22 mouse cellular contexts compared by ENCODE assay signal in genomic region chr6:121176731-121177098, GRCm38 (mm10). TPM values are rescaled to one million over a fixed set of nuclear protein-coding genes. Genes with fewer than 3 reads are reported as not detected.
DNase-seq lines count a peak whose midpoint lies in the region; ATAC-seq and TF ChIP-seq lines count a peak whose summit lies in the region.
"Had no signal": no experiment of that assay in that cellular context is flagged by ENCODE, and none has a peak within 500 bp of the region (broad histone marks: within the 10 kb centered on the region; RNA-seq: fewer than 3 reads in every experiment).

No protein-coding gene starts in this region.

- no peak overlapping the region for H3K4me3 ChIP-seq in forebrain, embryonic 10.5 days
- no peak overlapping the region for H3K4me3 ChIP-seq in forebrain, postnatal 0 days (ENCODE audit: low read depth, low read length)
- no peak overlapping the region for H3K4me3 ChIP-seq in limb, embryonic 13.5 days
- H3K4me3 ChIP-seq in limb, embryonic 10.5 days = no peak overlapping the region
- H3K4me3 ChIP-seq in intestine, embryonic 15.5 days (replicated peaks) = no peak overlapping the region
- no peak overlapping the region for H3K4me3 ChIP-seq in stomach, embryonic 16.5 days (replicated peaks; ENCODE audit: low read length)
- no peak overlapping the region for H3K4me3 ChIP-seq in left cerebral cortex, adult 2 months
- H3K4me3 ChIP-seq: heart, embryonic 15.5 days; layer of hippocampus, adult 2 months; limb, embryonic 15.5 days; myocyte; neural tube, embryonic 13.5 days had no signal

- no peak for ATAC-seq in forebrain, postnatal 0 days
- no peak for ATAC-seq in limb, embryonic 13.5 days (ENCODE audit: low FRiP score, low read depth)
- no peak for ATAC-seq in intestine, embryonic 15.5 days
- no peak for ATAC-seq in stomach, embryonic 16.5 days (ENCODE audit: insufficient read depth, low FRiP score)
- ATAC-seq: forebrain, embryonic 14.5 days had no signal

- H3K4me1 ChIP-seq in forebrain, embryonic 10.5 days = peaks cover 28% of the 10 kb centered on the region
- H3K4me1 ChIP-seq in forebrain, postnatal 0 days (ENCODE audit: insufficient read depth) = no peaks in the 10 kb centered on the region
- peaks cover 25% of the 10 kb centered on the region for H3K4me1 ChIP-seq in limb, embryonic 13.5 days
- H3K4me1 ChIP-seq in limb, embryonic 10.5 days = peaks cover 30% of the 10 kb centered on the region
- H3K4me1 ChIP-seq in intestine, embryonic 15.5 days (replicated peaks) = 0 out of 2 replicates have a peak, but pooled peaks cover 10% of the 10 kb centered on the region
- 0 out of 2 replicates have a peak, but pooled peaks cover 17% of the 10 kb centered on the region for H3K4me1 ChIP-seq in stomach, embryonic 16.5 days (ENCODE audit: control insufficient read depth, insufficient read depth, low read length)

- no peak overlapping the region for H3K4me2 ChIP-seq in forebrain, postnatal 0 days (ENCODE audit: low read depth)
- no peak overlapping the region for H3K4me2 ChIP-seq in limb, embryonic 13.5 days (replicated peaks)
- peak overlapping the region; percentile 30 for H3K4me2 ChIP-seq in intestine, embryonic 15.5 days (replicated peaks)
- peak overlapping the region; percentile 37; the same call in 1 of the 2 replicates for H3K4me2 ChIP-seq in stomach, embryonic 16.5 days (ENCODE audit: low read depth, low read length)
- H3K4me2 ChIP-seq: heart, embryonic 15.5 days; limb, embryonic 15.5 days had no signal

- intact Hi-C loops in left cerebral cortex, adult 2 months (cut with DNase I) = loop anchor here (5.0 kb wide), 2 partner anchors 64 to 164 kb away; no protein-coding TSS in a partner anchor

- H3K36me3 ChIP-seq in forebrain, embryonic 10.5 days (replicated peaks) = no peaks in the 10 kb centered on the region
- no peaks in the 10 kb centered on the region for H3K36me3 ChIP-seq in forebrain, postnatal 0 days (ENCODE audit: insufficient read depth)
- no peaks in the 10 kb centered on the region for H3K36me3 ChIP-seq in limb, embryonic 13.5 days
- H3K36me3 ChIP-seq in limb, embryonic 10.5 days = no peaks in the 10 kb centered on the region
- H3K36me3 ChIP-seq in intestine, embryonic 15.5 days = no peaks in the 10 kb centered on the region
- H3K36me3 ChIP-seq in stomach, embryonic 16.5 days (ENCODE audit: control insufficient read depth, insufficient read depth, low read length) = no peaks in the 10 kb centered on the region
- H3K36me3 ChIP-seq: heart, embryonic 15.5 days; limb, embryonic 15.5 days; neural tube, embryonic 13.5 days had no signal

- H3K27me3 ChIP-seq in forebrain, embryonic 10.5 days (ENCODE audit: poor library complexity, severe bottlenecking) = no peaks in the 10 kb centered on the region
- no peaks in the 10 kb centered on the region for H3K27me3 ChIP-seq in forebrain, postnatal 0 days (ENCODE audit: insufficient read depth, low read length)
- H3K27me3 ChIP-seq in limb, embryonic 13.5 days = no peaks in the 10 kb centered on the region
- no peaks in the 10 kb centered on the region for H3K27me3 ChIP-seq in limb, embryonic 10.5 days (ENCODE audit: low read depth, poor library complexity, severe bottlenecking)
- peaks cover 3% of the 10 kb centered on the region; the same call in 1 of the 2 replicates for H3K27me3 ChIP-seq in intestine, embryonic 15.5 days (replicated peaks)
- no peaks in the 10 kb centered on the region for H3K27me3 ChIP-seq in stomach, embryonic 16.5 days (ENCODE audit: control insufficient read depth, insufficient read depth, low read length)
- H3K27me3 ChIP-seq: heart, embryonic 15.5 days; limb, embryonic 15.5 days; neural tube, embryonic 13.5 days had no signal

- TF ChIP-seq CTCF in forebrain, postnatal 0 days (IDR thresholded peaks at IDR 0.05; ENCODE audit: low read depth) = no peak
- no peak for TF ChIP-seq CTCF in left cerebral cortex, adult 2 months (IDR thresholded peaks at IDR 0.05)

- H3K9me3 ChIP-seq in forebrain, embryonic 10.5 days = no peaks in the 10 kb centered on the region
- no peaks in the 10 kb centered on the region for H3K9me3 ChIP-seq in forebrain, postnatal 0 days (ENCODE audit: low read length)
- no peaks in the 10 kb centered on the region for H3K9me3 ChIP-seq in limb, embryonic 13.5 days
- H3K9me3 ChIP-seq in limb, embryonic 10.5 days (replicated peaks) = no peaks in the 10 kb centered on the region
- no peaks in the 10 kb centered on the region for H3K9me3 ChIP-seq in intestine, embryonic 15.5 days
- H3K9me3 ChIP-seq in stomach, embryonic 16.5 days (replicated peaks; ENCODE audit: control insufficient read depth, low read length) = no peaks in the 10 kb centered on the region
- H3K9me3 ChIP-seq: heart, embryonic 15.5 days; limb, embryonic 15.5 days; neural tube, embryonic 13.5 days had no signal

- H3K27ac ChIP-seq in forebrain, embryonic 10.5 days = peak overlapping the region; percentile 56; the same call in 1 of the 2 replicates
- no peak overlapping the region for H3K27ac ChIP-seq in forebrain, postnatal 0 days (ENCODE audit: low read depth, low read length)
- H3K27ac ChIP-seq in limb, embryonic 13.5 days = 0 out of 2 replicates have a peak overlapping the region, but pooled peaks have one; percentile 3
- no peak overlapping the region for H3K27ac ChIP-seq in limb, embryonic 10.5 days
- H3K27ac ChIP-seq in intestine, embryonic 15.5 days = peak overlapping the region; percentile 82
- peak overlapping the region; percentile 96 for H3K27ac ChIP-seq in stomach, embryonic 16.5 days (ENCODE audit: low read length)
- no peak overlapping the region for H3K27ac ChIP-seq in left cerebral cortex, adult 2 months
- H3K27ac ChIP-seq: heart, embryonic 15.5 days; layer of hippocampus, adult 2 months; limb, embryonic 15.5 days; macrophage; neural tube, embryonic 13.5 days had no signal

- no peak for DNase-seq in forebrain, embryonic 10.5 days (ENCODE audit: extremely low spot score, low spot score)
- DNase-seq in forebrain, postnatal 0 days = no peak
- no peak for DNase-seq in limb, embryonic 10.5 days (ENCODE audit: low spot score)
- DNase-seq in left cerebral cortex, adult 2 months (ENCODE audit: extremely low spot score in 1 of 2, low spot score in 2 of 2) = no peak
- DNase-seq in testis, postnatal 14 days (ENCODE audit: low spot score) = no peak
- DNase-seq: cerebellum, adult 9-11 months; gastrocnemius, postnatal 14 days; heart, adult 18-20 months; heart, postnatal 4 days; layer of hippocampus, postnatal 36 days; right cerebral cortex, postnatal 4 days; thymus, postnatal 14 days had no signal

- WGBS in forebrain, embryonic 10.5 days = 80% methylated on average over 4 of the region's 4 CpGs
- WGBS in forebrain, postnatal 0 days = 80% methylated on average over 4 of the region's 4 CpGs
- WGBS in limb, embryonic 13.5 days = 82% methylated on average over 4 of the region's 4 CpGs
- 77% methylated on average over 4 of the region's 4 CpGs for WGBS in limb, embryonic 10.5 days
- 56% methylated on average over 4 of the region's 4 CpGs for WGBS in intestine, embryonic 15.5 days
- 51% methylated on average over 4 of the region's 4 CpGs for WGBS in stomach, embryonic 16.5 days

- no peak overlapping the region for H3K9ac ChIP-seq in forebrain, postnatal 0 days
- no peak overlapping the region for H3K9ac ChIP-seq in limb, embryonic 13.5 days
- H3K9ac ChIP-seq in intestine, embryonic 15.5 days = no peak overlapping the region
- H3K9ac ChIP-seq in stomach, embryonic 16.5 days (ENCODE audit: low read length) = peak overlapping the region; percentile 23; the same call in 1 of the 2 replicates
- H3K9ac ChIP-seq: heart, embryonic 15.5 days; limb, embryonic 15.5 days had no signal

RNA-seq across cellular contexts. Expression of gene Pex26, which starts 6.8 kb away (rescaled TPM):
- polyA plus RNA-seq in forebrain, embryonic 10.5 days (2016; fragmentation: Nextera tagmentation; extraction: Ambion mirVana) = 8.0 and 10.3 TPM in 2 replicates
- 25.9 and 31.0 TPM in 2 replicates for total RNA-seq in forebrain, postnatal 0 days (2014; rRNA removed)
- polyA plus RNA-seq in forebrain, postnatal 0 days (2015; fragmentation: Nextera tagmentation; extraction: Ambion mirVana) = 11.1 and 12.3 TPM in 2 replicates
- polyA plus RNA-seq in limb, embryonic 13.5 days (2015; fragmentation: Nextera tagmentation; extraction: Ambion mirVana) = 9.4 and 10.6 TPM in 2 replicates
- 8.9 and 10.3 TPM in 2 replicates for polyA plus RNA-seq in limb, embryonic 10.5 days (2016; fragmentation: Nextera tagmentation; extraction: Ambion mirVana)
- 13.6 and 13.7 TPM in 2 replicates for polyA plus RNA-seq in intestine, embryonic 15.5 days (2015; fragmentation: Nextera tagmentation; extraction: Ambion mirVana)
- polyA plus RNA-seq in stomach, embryonic 16.5 days (2015; fragmentation: Nextera tagmentation; extraction: Ambion mirVana) = 14.0 and 14.6 TPM in 2 replicates
- 10 to 100 TPM; 15.0 to 15.1 TPM for total RNA-seq in left cerebral cortex, adult 2 months (2021)

RNA-seq across cellular contexts. Expression of gene Tuba8, which starts 33.8 kb away (rescaled TPM):
- polyA plus RNA-seq in forebrain, embryonic 10.5 days (2016; fragmentation: Nextera tagmentation; extraction: Ambion mirVana) = 0.40 and 0.54 TPM in 2 replicates
- total RNA-seq in forebrain, postnatal 0 days (2014; rRNA removed) = 0.31 and 0.86 TPM in 2 replicates
- 1.1 and 1.2 TPM in 2 replicates for polyA plus RNA-seq in forebrain, postnatal 0 days (2015; fragmentation: Nextera tagmentation; extraction: Ambion mirVana)
- 0.37 and 0.64 TPM in 2 replicates for polyA plus RNA-seq in limb, embryonic 13.5 days (2015; fragmentation: Nextera tagmentation; extraction: Ambion mirVana)
- 0.33 and 0.40 TPM in 2 replicates for polyA plus RNA-seq in limb, embryonic 10.5 days (2016; fragmentation: Nextera tagmentation; extraction: Ambion mirVana)
- 0.49 and 0.56 TPM in 2 replicates for polyA plus RNA-seq in intestine, embryonic 15.5 days (2015; fragmentation: Nextera tagmentation; extraction: Ambion mirVana)
- polyA plus RNA-seq in stomach, embryonic 16.5 days (2015; fragmentation: Nextera tagmentation; extraction: Ambion mirVana) = 0.74 and 0.81 TPM in 2 replicates
- 10 to 100 TPM; 10.6 to 12.2 TPM for total RNA-seq in left cerebral cortex, adult 2 months (2021)
- polyA plus RNA-seq: myocyte had no signal

RNA-seq across cellular contexts. Expression of gene Mical3, which starts 45.9 kb away (rescaled TPM):
- polyA plus RNA-seq in forebrain, embryonic 10.5 days (2016; fragmentation: Nextera tagmentation; extraction: Ambion mirVana) = 8.4 and 9.0 TPM in 2 replicates
- total RNA-seq in forebrain, postnatal 0 days (2014; rRNA removed) = 59.3 and 78.7 TPM in 2 replicates
- polyA plus RNA-seq in forebrain, postnatal 0 days (2015; fragmentation: Nextera tagmentation; extraction: Ambion mirVana) = 9.3 and 17.5 TPM in 2 replicates
- 11.0 and 13.2 TPM in 2 replicates for polyA plus RNA-seq in limb, embryonic 13.5 days (2015; fragmentation: Nextera tagmentation; extraction: Ambion mirVana)
- polyA plus RNA-seq in limb, embryonic 10.5 days (2016; fragmentation: Nextera tagmentation; extraction: Ambion mirVana) = 8.2 and 9.8 TPM in 2 replicates
- 6.7 and 7.7 TPM in 2 replicates for polyA plus RNA-seq in intestine, embryonic 15.5 days (2015; fragmentation: Nextera tagmentation; extraction: Ambion mirVana)
- polyA plus RNA-seq in stomach, embryonic 16.5 days (2015; fragmentation: Nextera tagmentation; extraction: Ambion mirVana) = 8.9 and 11.5 TPM in 2 replicates
- total RNA-seq in left cerebral cortex, adult 2 months (2021) = 100 to 1,000 TPM; 127 to 141 TPM

Comparison
In these comparisons a context has a peak if more than half of its experiments do, and no peak if none do; other contexts are left out.
1. H3K27ac ChIP-seq: peak in forebrain, embryonic 10.5 days (single experiment), limb, embryonic 13.5 days (single experiment), intestine, embryonic 15.5 days (single experiment) and stomach, embryonic 16.5 days (single experiment); none in forebrain, postnatal 0 days (single experiment), limb, embryonic 10.5 days (single experiment) and left cerebral cortex, adult 2 months (single experiment).
2. H3K4me2 ChIP-seq: peak in intestine, embryonic 15.5 days (single experiment) and stomach, embryonic 16.5 days (single experiment); none in forebrain, postnatal 0 days (single experiment) and limb, embryonic 13.5 days (single experiment).